Mouse (Mus musculus) ES-E14 (cell line): ENCODE results near the gene Gart.

Experiments used
- HCFC1 ChIP-seq: IDR thresholded peaks from 2 replicates; pipeline ENCODE4 v1.6.1; 2012; ENCODE audit warnings: low read length, inconsistent platforms, borderline replicate concordance; ENCODE audit not compliant: insufficient read depth
- ZC3H11A ChIP-seq: IDR thresholded peaks from 2 replicates; pipeline ENCODE4 v1.6.1; 2012; ENCODE audit warnings: low read depth, mild to moderate bottlenecking, inconsistent platforms, low read length, borderline replicate concordance

GRCm38 (mm10) chr16:91597672-91598010 lies 49.1 kb downstream of the Gart start, which contains the start of gene Tmem50b:
- TF ChIP-seq ZC3H11A (no peak), HCFC1 (no peak)
